Mouse (Mus musculus) heart, adult 11 months (tissue): ENCODE measurements around the gene Plpp1.

Experiments used
- DNase-seq: peaks from one replicate; pipeline ENCODE4 v3.0.0; 2022

Gene Plpp1

GRCm38 (mm10) chr13:112862342-112862741 lies 61.8 kb downstream of the Plpp1 start:
- DNase-seq: peak; percentile 87

- DNase-seq: peak; percentile 55
Observed at GRCm38 (mm10) chr13:112862978-112863677, 62.5 kb downstream of the Plpp1 start.

GRCm38 (mm10) chr13:112866782-112867181 lies 66.2 kb downstream of the Plpp1 start:
- DNase-seq: peak; percentile 75

- DNase-seq: peak; percentile 63
Observed at GRCm38 (mm10) chr13:112867381-112867780, 66.8 kb downstream of the Plpp1 start.

GRCm38 (mm10) chr13:112870039-112870690 lies 69.6 kb downstream of the Plpp1 start:
- DNase-seq: peak; percentile 81

GRCm38 (mm10) chr13:112871500-112872266 lies 71.1 kb downstream of the Plpp1 start:
- peak; percentile 87 for DNase-seq

GRCm38 (mm10) chr13:112887234-112887633 lies 86.6 kb downstream of the Plpp1 start:
- no peak for DNase-seq

GRCm38 (mm10) chr13:112902176-112902575 lies 101.6 kb downstream of the Plpp1 start:
- DNase-seq: no peak

- no peak for DNase-seq
Observed at GRCm38 (mm10) chr13:112909663-112910062, 109.1 kb downstream of the Plpp1 start.

GRCm38 (mm10) chr13:112910434-112910833 lies 109.8 kb downstream of the Plpp1 start:
- no peak for DNase-seq
